Mouse (Mus musculus): ENCODE data around the gene A330070K13Rik. TPM values are rescaled to one million over a fixed set of nuclear protein-coding genes. Genes with fewer than 3 reads are reported as not detected.

The A330070K13Rik gene
- polyA plus RNA-seq, 2 experiments, result not detected

DNA sequence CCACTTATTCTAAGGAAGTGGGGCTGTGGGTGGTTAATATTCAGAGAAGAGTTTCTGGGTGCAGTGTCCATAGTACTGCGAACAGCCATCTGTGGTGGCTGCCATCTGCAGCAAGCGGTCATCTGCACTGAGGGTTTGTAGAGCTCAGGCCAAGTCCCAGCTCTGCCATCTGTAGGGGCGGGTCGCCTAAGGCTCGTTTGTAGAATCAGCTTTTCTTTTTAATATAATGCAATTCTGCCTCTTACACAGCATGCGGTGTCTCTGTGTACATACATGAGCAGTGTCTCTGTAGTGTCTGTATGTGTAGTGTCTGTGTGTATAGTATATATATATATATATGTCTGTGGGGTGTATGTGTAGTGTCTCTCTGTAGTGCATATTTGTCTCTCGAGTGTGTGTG is 50.9 kb downstream of the A330070K13Rik start:
- H3K4me3 ChIP-seq (ENCODE audit: insufficient read depth in 1 of 2, low read depth in 2 of 2, low read length in 2 of 2), result no peak overlapping the region

DNA sequence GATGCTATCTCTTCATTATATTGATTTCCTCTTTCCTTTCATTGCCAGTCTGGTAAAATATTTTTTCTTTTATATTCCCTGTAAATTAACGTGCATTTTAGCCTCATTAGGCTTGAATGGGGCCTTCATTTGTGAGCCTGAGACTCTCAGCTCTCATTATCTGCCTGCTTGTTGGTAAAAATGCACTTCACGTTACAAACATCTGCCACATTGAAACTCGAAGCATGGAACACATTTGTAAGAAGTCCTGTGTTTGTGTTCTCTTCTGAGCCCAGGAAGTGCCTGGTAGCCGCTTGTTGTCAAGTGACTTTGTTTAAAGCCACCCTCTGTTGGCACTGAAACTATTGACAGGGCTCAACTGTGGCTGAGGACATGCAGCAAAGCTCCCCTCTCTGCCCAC is 53.2 kb downstream of the A330070K13Rik start:
- DNase-seq (ENCODE audit: low read depth in 3 of 3, low spot score in 3 of 3) (no peak), ATAC-seq (ENCODE audit: insufficient read depth) (no peak)
- Histone ChIP-seq H3K27ac (no peak overlapping the region), H3K27me3 (ENCODE audit: control insufficient read depth, insufficient read depth, low read length) (no peaks in the 10 kb centered on the region), H3K36me3 (replicated peaks; ENCODE audit: control insufficient read depth, insufficient read depth, low read depth) (peaks cover 13% of the 10 kb centered on the region), H3K4me1 (replicated peaks; ENCODE audit: control insufficient read depth in 2 of 2, insufficient read depth in 2 of 2, low read length in 1 of 2) (no peaks in the 10 kb centered on the region), H3K9ac (replicated peaks) (no peak overlapping the region), H3K4me2 (ENCODE audit: low read depth) (no peak overlapping the region), H3K4me3 (ENCODE audit: insufficient read depth in 1 of 2, low read depth in 2 of 2, low read length in 2 of 2) (no peak overlapping the region), H3K9me3 (ENCODE audit: control insufficient read depth, low read length) (no peaks in the 10 kb centered on the region)
- TF ChIP-seq CTCF (IDR thresholded peaks at IDR 0.05; ENCODE audit: low read depth), result no peak
- TF ChIP-seq EP300 (IDR thresholded peaks at IDR 0.05; ENCODE audit: low read depth), result no peak
- 62% methylated on average over 4 of the region's 4 CpGs for WGBS (ENCODE audit: insufficient replicate concordance)

More for the DNA sequence above, 50.9 kb downstream of the A330070K13Rik start:
- H3K4me1 ChIP-seq (replicated peaks; ENCODE audit: control insufficient read depth in 2 of 2, insufficient read depth in 2 of 2, low read length in 1 of 2), result no peaks in the 10 kb centered on the region
- no peak for ATAC-seq (ENCODE audit: insufficient read depth)
- H3K27ac ChIP-seq, result no peak overlapping the region
- DNase-seq (ENCODE audit: low read depth in 3 of 3, low spot score in 3 of 3), result no peak
- H3K9ac ChIP-seq (replicated peaks), result no peak overlapping the region
- H3K36me3 ChIP-seq (replicated peaks; ENCODE audit: control insufficient read depth, insufficient read depth, low read depth), result peaks cover 10% of the 10 kb centered on the region
- WGBS (ENCODE audit: insufficient replicate concordance), result 81% methylated on average over 7 of the region's 7 CpGs
- no peak overlapping the region for H3K4me2 ChIP-seq (ENCODE audit: low read depth)
- no peaks in the 10 kb centered on the region for H3K9me3 ChIP-seq (ENCODE audit: control insufficient read depth, low read length)
- H3K27me3 ChIP-seq (ENCODE audit: control insufficient read depth, insufficient read depth, low read length), result no peaks in the 10 kb centered on the region
- TF ChIP-seq CTCF (IDR thresholded peaks at IDR 0.05; ENCODE audit: low read depth) (no peak), EP300 (IDR thresholded peaks at IDR 0.05; ENCODE audit: low read depth) (no peak)

DNA sequence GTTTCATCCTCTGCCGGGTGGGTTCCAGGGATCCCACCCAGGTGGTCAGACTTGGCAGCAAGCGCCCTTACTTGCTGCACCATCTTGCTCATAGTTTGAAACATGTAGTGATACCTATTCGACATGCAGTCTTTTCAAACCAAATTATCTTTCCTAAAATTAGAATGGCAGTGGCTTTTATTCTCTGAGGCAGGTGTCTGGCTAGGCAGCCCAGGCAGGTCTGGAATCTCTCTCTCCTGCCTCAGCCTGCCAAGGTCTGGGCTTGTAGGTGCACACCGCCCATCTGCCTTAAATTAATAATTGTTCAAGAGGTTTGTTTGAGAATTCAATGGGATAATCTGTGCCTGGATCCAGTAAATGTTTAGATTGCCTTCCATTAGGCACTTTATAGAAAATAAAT is 53.6 kb downstream of the A330070K13Rik start:
- Histone ChIP-seq H3K4me3 (ENCODE audit: insufficient read depth in 1 of 2, low read depth in 2 of 2, low read length in 2 of 2) (no peak overlapping the region), H3K36me3 (replicated peaks; ENCODE audit: control insufficient read depth, insufficient read depth, low read depth) (peaks cover 14% of the 10 kb centered on the region), H3K4me1 (replicated peaks; ENCODE audit: control insufficient read depth in 2 of 2, insufficient read depth in 2 of 2, low read length in 1 of 2) (no peaks in the 10 kb centered on the region), H3K4me2 (ENCODE audit: low read depth) (no peak overlapping the region), H3K27ac (no peak overlapping the region), H3K9ac (replicated peaks) (no peak overlapping the region), H3K27me3 (ENCODE audit: control insufficient read depth, insufficient read depth, low read length) (no peaks in the 10 kb centered on the region), H3K9me3 (ENCODE audit: control insufficient read depth, low read length) (no peaks in the 10 kb centered on the region)
- TF ChIP-seq EP300 (IDR thresholded peaks at IDR 0.05; ENCODE audit: low read depth) (no peak), CTCF (IDR thresholded peaks at IDR 0.05; ENCODE audit: low read depth) (no peak)
- WGBS (ENCODE audit: insufficient replicate concordance), result 80% methylated on average over 4 of the region's 4 CpGs
- DNase-seq (ENCODE audit: low read depth in 3 of 3, low spot score in 3 of 3) (no peak), ATAC-seq (ENCODE audit: insufficient read depth) (no peak)

DNA sequence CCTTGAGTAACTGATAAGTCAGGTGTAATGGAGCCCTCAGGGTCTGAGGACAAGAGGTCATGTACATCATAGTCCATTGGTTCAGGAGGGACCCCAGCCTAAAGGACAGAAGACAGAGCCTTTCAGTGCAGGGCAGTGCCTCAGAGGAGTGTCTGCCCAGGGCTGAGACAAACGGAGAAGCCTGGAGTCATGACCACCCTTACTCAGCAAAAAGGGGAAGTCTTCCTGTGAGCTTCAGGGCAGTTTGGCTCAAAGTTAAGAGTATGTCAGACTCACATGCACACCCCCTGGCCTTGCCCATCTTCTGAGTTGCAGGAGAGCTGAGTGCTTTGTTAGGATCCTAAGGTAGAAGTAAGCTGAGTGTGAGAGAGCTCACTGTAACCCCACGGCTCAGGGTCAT is 54.5 kb downstream of the A330070K13Rik start:
- DNase-seq (ENCODE audit: low read depth in 3 of 3, low spot score in 3 of 3) (no peak), ATAC-seq (ENCODE audit: insufficient read depth) (no peak)
- Histone ChIP-seq H3K27me3 (ENCODE audit: control insufficient read depth, insufficient read depth, low read length) (no peaks in the 10 kb centered on the region), H3K4me3 (ENCODE audit: insufficient read depth in 1 of 2, low read depth in 2 of 2, low read length in 2 of 2) (no peak overlapping the region), H3K27ac (no peak overlapping the region), H3K9ac (replicated peaks) (no peak overlapping the region), H3K36me3 (replicated peaks; ENCODE audit: control insufficient read depth, insufficient read depth, low read depth) (peaks cover 5% of the 10 kb centered on the region), H3K9me3 (ENCODE audit: control insufficient read depth, low read length) (no peaks in the 10 kb centered on the region), H3K4me1 (replicated peaks; ENCODE audit: control insufficient read depth in 2 of 2, insufficient read depth in 2 of 2, low read length in 1 of 2) (no peaks in the 10 kb centered on the region), H3K4me2 (ENCODE audit: low read depth) (no peak overlapping the region)
- TF ChIP-seq CTCF (IDR thresholded peaks at IDR 0.05; ENCODE audit: low read depth) (no peak), EP300 (IDR thresholded peaks at IDR 0.05; ENCODE audit: low read depth) (no peak)
- WGBS (ENCODE audit: insufficient replicate concordance), result 55% methylated on average over 2 of the region's 2 CpGs

Other genes with a start within 250 kb of the A330070K13Rik start
- 3.2 and 3.6 TPM in 2 replicates for gene Kctd7, start 239.8 kb downstream of the A330070K13Rik start, polyA plus RNA-seq (2012; rRNA removed)
- 3.8 and 6.6 TPM in 2 replicates for gene Kctd7, start 239.8 kb downstream of the A330070K13Rik start, polyA plus RNA-seq (2014; fragmentation: Nextera tagmentation; extraction: Ambion mirVana)
- gene Rabgef1, start 212.8 kb downstream of the A330070K13Rik start, polyA plus RNA-seq (2012; rRNA removed), result 9.9 and 13.7 TPM in 2 replicates
- gene Rabgef1, start 212.8 kb downstream of the A330070K13Rik start, polyA plus RNA-seq (2014; fragmentation: Nextera tagmentation; extraction: Ambion mirVana), result 19.7 and 23.9 TPM in 2 replicates
- gene Tmem248, start 167.6 kb downstream of the A330070K13Rik start, polyA plus RNA-seq (2012; rRNA removed), result 12.5 and 14.1 TPM in 2 replicates
- gene Tmem248, start 167.6 kb downstream of the A330070K13Rik start, polyA plus RNA-seq (2014; fragmentation: Nextera tagmentation; extraction: Ambion mirVana), result 25.4 and 26.6 TPM in 2 replicates
- 17.9 and 35.8 TPM in 2 replicates for gene Sbds, start 129.1 kb downstream of the A330070K13Rik start, polyA plus RNA-seq (2012; rRNA removed)
- 38.1 and 40.1 TPM in 2 replicates for gene Sbds, start 129.1 kb downstream of the A330070K13Rik start, polyA plus RNA-seq (2014; fragmentation: Nextera tagmentation; extraction: Ambion mirVana)
- gene Tyw1, start 129.0 kb downstream of the A330070K13Rik start, polyA plus RNA-seq (2012; rRNA removed), result 5.1 and 6.8 TPM in 2 replicates
- 12.1 and 13.5 TPM in 2 replicates for gene Tyw1, start 129.0 kb downstream of the A330070K13Rik start, polyA plus RNA-seq (2014; fragmentation: Nextera tagmentation; extraction: Ambion mirVana)
- gene Caln1, start 15.2 kb downstream of the A330070K13Rik start, polyA plus RNA-seq (2012; rRNA removed), result not detected in 2 replicates
- gene Caln1, start 15.2 kb downstream of the A330070K13Rik start, polyA plus RNA-seq (2014; fragmentation: Nextera tagmentation; extraction: Ambion mirVana), result not detected in 2 replicates